Mouse (Mus musculus) MEL (cell line): ENCODE measurements around the gene Sipa1l1.

Experiments used
- CHD2 ChIP-seq: IDR thresholded peaks from 2 replicates; pipeline ENCODE4 v1.6.1; 2011; ENCODE audit warnings: low read length, improper control_type of control experiment
- CTCF ChIP-seq, 3 experiments: IDR thresholded peaks in 2 of 3; conservative IDR thresholded peaks in 1 of 3; 2 replicates each; pipeline ENCODE4 v1.5.1; 2011 to 2012; ENCODE audit warnings: low read length in 3 of 3, low read depth in 2 of 3, mild to moderate bottlenecking in 2 of 3, improper control_type of control experiment in 1 of 3, inconsistent platforms in 1 of 3, mixed read lengths in 1 of 3, moderate library complexity in 1 of 3; ENCODE audit not compliant: control insufficient read depth in 1 of 3, insufficient read depth in 1 of 3, poor library complexity in 1 of 3, severe bottlenecking in 1 of 3
- ELF1 ChIP-seq: IDR thresholded peaks from 2 replicates; pipeline ENCODE4 v1.6.1; 2014; ENCODE audit warnings: low read depth, mild to moderate bottlenecking, inconsistent platforms, low read length, improper control_type of control experiment, moderate library complexity
- GATA1 ChIP-seq: IDR thresholded peaks from 2 replicates; pipeline ENCODE4 v1.6.1; 2011; ENCODE audit warnings: low read depth, low read length, improper control_type of control experiment
- JUND ChIP-seq: IDR thresholded peaks from 2 replicates; pipeline ENCODE4 v1.6.1; 2011; ENCODE audit warnings: low read depth, mild to moderate bottlenecking, improper control_type of control experiment, low read length
- MEF2A ChIP-seq: IDR thresholded peaks from 2 replicates; pipeline ENCODE4 v1.6.1; 2014; ENCODE audit warnings: low read depth, mild to moderate bottlenecking, inconsistent platforms, low read length, improper control_type of control experiment; ENCODE audit not compliant: poor library complexity, insufficient replicate concordance, severe bottlenecking; ENCODE audit errors: extremely low read depth
- POLR2A ChIP-seq, 2 experiments: IDR thresholded peaks; 2 replicates each; pipeline ENCODE4 v1.6.1; 2011 to 2012; ENCODE audit warnings: low read length in 2 of 2, mild to moderate bottlenecking in 2 of 2, control low read depth in 1 of 2, improper control_type of control experiment in 1 of 2, low read depth in 1 of 2, moderate library complexity in 1 of 2; ENCODE audit not compliant: control insufficient read depth in 1 of 2, insufficient read depth in 1 of 2, poor library complexity in 1 of 2
- USF1 ChIP-seq: IDR thresholded peaks from 2 replicates; pipeline ENCODE4 v1.6.1; 2014; ENCODE audit warnings: low read depth, mild to moderate bottlenecking, inconsistent platforms, low read length, improper control_type of control experiment, moderate library complexity

- no peak for TF ChIP-seq USF1
- TF ChIP-seq ELF1, result no peak
- TF ChIP-seq GATA1, result no peak
- TF ChIP-seq MEF2A, result no peak
- no peak for TF ChIP-seq CTCF (IDR thresholded peaks at IDR 0.05 in 2 of 3, conservative IDR thresholded peaks at IDR 0.05 in 1 of 3; ENCODE audit: control insufficient read depth in 1 of 3, insufficient read depth in 1 of 3, low read depth in 2 of 3, low read length in 3 of 3, poor library complexity in 1 of 3, severe bottlenecking in 1 of 3)
- TF ChIP-seq POLR2A (IDR thresholded peaks at IDR 0.05; ENCODE audit: control insufficient read depth in 1 of 2, insufficient read depth in 1 of 2, low read depth in 1 of 2, low read length in 2 of 2, poor library complexity in 1 of 2), result no peak
- no peak for TF ChIP-seq CHD2
- TF ChIP-seq JUND, result no peak
These were observed 79.4 kb downstream of the Sipa1l1 start for GRCm38 (mm10) chr12:82248501-82248900.
